Mouse (Mus musculus): ENCODE measurements at regions not wholly inside any gene's neighbourhood (a gene's known extent, or its start where the extent isn't known, plus 50 kb on each side); places are given as distances from the start of the nearest gene placed in this dataset.
A peak's percentile ranks its signal among the peaks of the same experiment; 100 is the strongest.

GRCm38 (mm10) chr12:62768930-62769329 lies 1246.0 kb downstream of the Lrfn5 start:
- no peak for DNase-seq (ENCODE audit: low read depth, low spot score)

- no peak for DNase-seq (ENCODE audit: low read depth, low spot score)
Observed at GRCm38 (mm10) chr12:62769895-62770294, 1246.9 kb downstream of the Lrfn5 start.

GRCm38 (mm10) chr12:62775974-62776373 lies 1253.0 kb downstream of the Lrfn5 start:
- peak; percentile 6 for DNase-seq (ENCODE audit: low read depth, low spot score)

- DNase-seq (ENCODE audit: low read depth, low spot score) = no peak
Observed at GRCm38 (mm10) chr12:62812781-62813180, 1289.8 kb downstream of the Lrfn5 start.

Measured in A20 (cell line).